Mouse (Mus musculus) lung, embryonic 14.5 days (tissue): ENCODE measurements around the gene Prok1. TPM values are rescaled to one million over a fixed set of nuclear protein-coding genes. Genes with fewer than 3 reads are reported as not detected.

ENCODE experiments used
- ATAC-seq: fragments of 200-750 bp; cut with Nextera tagmentation; 2 replicates; pipeline ENCODE4 v1.8.0; 2017; ENCODE audit warnings: mild to moderate bottlenecking, moderate TSS enrichment, moderate library complexity; ENCODE audit not compliant: insufficient read depth
- DNase-seq: peaks from one replicate; pipeline ENCODE4 v3.0.0-alpha.2; 2015
- H3K27ac ChIP-seq: fragments of 300-500 bp; sonication (generic); 2 replicates; pipeline ENCODE4 v1.5.1; 2014; ENCODE audit warnings: low read depth, mild to moderate bottlenecking, moderate library complexity
- H3K27me3 ChIP-seq: fragments of 300-500 bp; sonication (generic); 2 replicates; pipeline ENCODE4 v1.6.1; 2014; ENCODE audit warnings: low read length, control low read depth; ENCODE audit not compliant: insufficient read depth
- H3K36me3 ChIP-seq: fragments of 300-500 bp; sonication (generic); 2 replicates; pipeline ENCODE4 v1.6.1; 2014; ENCODE audit warnings: control low read depth; ENCODE audit not compliant: insufficient read depth
- H3K4me1 ChIP-seq: fragments of 300-500 bp; sonication (generic); 2 replicates; pipeline ENCODE4 v1.6.1; 2014; ENCODE audit warnings: antibody characterized with exemption, control low read depth; ENCODE audit not compliant: insufficient read depth
- H3K4me2 ChIP-seq: fragments of 300-500 bp; sonication (generic); 2 replicates; pipeline ENCODE4 v1.6.1; 2014; ENCODE audit warnings: mild to moderate bottlenecking
- H3K4me3 ChIP-seq: fragments of 300-500 bp; sonication (generic); 2 replicates; pipeline ENCODE4 v1.5.1; 2014; ENCODE audit warnings: low read depth, low read length
- H3K9ac ChIP-seq: fragments of 300-500 bp; sonication (generic); 2 replicates; pipeline ENCODE4 v1.6.1; 2014
- H3K9me3 ChIP-seq: fragments of 300-500 bp; sonication (generic); 2 replicates; pipeline ENCODE4 v1.6.1; 2016; ENCODE audit warnings: low read depth, low read length, control low read depth
- CTCF ChIP-seq: IDR thresholded peaks from 2 replicates; pipeline ENCODE4 v1.5.1; 2016; ENCODE audit warnings: antibody characterized with exemption, low read depth
- WGBS: fragments of 180-500 bp; shearing (Covaris S2); extraction: QIAGEN DNeasy Blood & Tissue Kit; methylation state at CpG from one replicate; pipeline ENCODE4 v1.1.7; 2014; 5-methylcytosine and 5-hydroxymethylcytosine counted together
- polyA plus RNA-seq: library from polyadenylated mRNA; unstranded; fragments of >200 nt; fragmentation: Nextera tagmentation; extraction: Ambion mirVana; gene quantifications from 2 replicates; pipeline ENCODE4 v1.2.1, GENCODE M21; 2014

Gene Prok1
- polyA plus RNA-seq: 0.12 TPM in 1 of 2 replicates, not detected in the other

- TF ChIP-seq CTCF: no peak
- no peaks in the 10 kb centered on the region for H3K9me3 ChIP-seq
- H3K4me2 ChIP-seq: no peak within 1 kb of the TSS
- H3K9ac ChIP-seq: no peak within 1 kb of the TSS
- no peaks in the 10 kb centered on the region for H3K27me3 ChIP-seq
- DNase-seq (no peak), ATAC-seq (no peak)
- H3K36me3 ChIP-seq: no peaks in the 10 kb centered on the region
- no peak within 1 kb of the TSS for H3K27ac ChIP-seq
- H3K4me1 ChIP-seq: no peaks in the 10 kb centered on the region
- no peak within 1 kb of the TSS for H3K4me3 ChIP-seq
- 86% methylated on average over 9 of the region's 9 CpGs for WGBS
These were observed at the start of gene Prok1 for GRCm38 (mm10) chr3:107239607-107240006. TSS of gene Prok1 (minus strand) at chr3:107239707.

GRCm38 (mm10) chr3:107287346-107287745 is 47.8 kb upstream of the Prok1 start:
- no peaks in the 10 kb centered on the region; the same call in 1 of the 2 replicates for H3K4me1 ChIP-seq
- no peak overlapping the region for H3K9ac ChIP-seq
- no peak overlapping the region for H3K4me2 ChIP-seq
- no peak overlapping the region for H3K27ac ChIP-seq
- peaks cover 14% of the 10 kb centered on the region for H3K36me3 ChIP-seq
- no peak overlapping the region for H3K4me3 ChIP-seq
- TF ChIP-seq CTCF: no peak
- no peaks in the 10 kb centered on the region for H3K9me3 ChIP-seq
- no peak for ATAC-seq
- no peaks in the 10 kb centered on the region for H3K27me3 ChIP-seq
- no peak for DNase-seq

GRCm38 (mm10) chr3:107286123-107286522 is 46.6 kb upstream of the Prok1 start:
- ATAC-seq: no peak
- DNase-seq: no peak
- peaks cover 23% of the 10 kb centered on the region for H3K36me3 ChIP-seq
- WGBS: 66% methylated on average over 2 of the region's 2 CpGs
- H3K9ac ChIP-seq: no peak overlapping the region
- H3K27me3 ChIP-seq: no peaks in the 10 kb centered on the region
- H3K4me3 ChIP-seq: no peak overlapping the region
- H3K4me2 ChIP-seq: no peak overlapping the region
- TF ChIP-seq CTCF: no peak
- H3K4me1 ChIP-seq: no peaks in the 10 kb centered on the region
- H3K27ac ChIP-seq: no peak overlapping the region
- no peaks in the 10 kb centered on the region for H3K9me3 ChIP-seq

DNA sequence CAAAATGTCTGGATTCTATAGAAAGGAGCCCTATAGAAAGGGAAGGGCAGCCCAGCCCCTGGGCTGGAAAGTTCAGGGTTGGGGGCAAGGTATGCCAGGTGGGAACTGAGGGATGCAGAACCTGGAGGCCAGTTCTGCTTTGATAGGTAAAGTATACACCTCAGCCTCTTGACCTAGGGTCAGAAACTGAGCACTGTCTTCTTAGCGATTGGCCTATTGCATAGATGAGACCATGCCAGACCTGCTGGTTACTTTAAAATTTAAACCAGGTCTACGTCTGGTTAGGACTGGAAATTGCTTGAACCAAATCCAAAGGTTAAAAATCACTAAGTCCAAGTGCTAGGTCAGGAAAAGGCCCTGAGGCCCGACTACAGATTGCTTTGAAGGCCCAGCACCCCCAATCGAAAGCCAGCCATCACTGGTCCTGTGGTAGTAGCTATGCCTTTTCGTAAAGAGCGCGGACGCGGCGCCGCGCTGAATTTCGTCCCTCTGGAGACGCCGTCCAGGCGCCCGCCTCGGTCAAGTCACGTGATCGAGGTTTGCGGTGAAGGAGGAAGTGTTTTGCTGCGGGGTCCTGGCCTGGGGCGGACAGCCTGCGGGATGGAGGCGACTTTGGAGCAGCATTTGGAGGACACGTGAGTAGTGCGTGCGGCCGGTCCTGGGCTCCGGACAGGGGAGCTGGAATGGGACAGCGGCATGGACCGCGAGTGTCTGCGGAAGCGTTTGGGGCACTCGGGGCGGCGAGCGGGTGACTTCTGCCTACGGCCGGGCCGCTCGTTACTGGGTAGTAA is 39.2 kb upstream of the Prok1 start, which contains the start of gene Lamtor5:
Lamtor5 (plus strand) TSS at position 380 of the 791 bp plus-strand sequence.
- peak within 1 kb of the TSS; percentile 75 for H3K4me2 ChIP-seq
- peak within 1 kb of the TSS; percentile 78 for H3K9ac ChIP-seq
- no peak within 1 kb of the TSS for H3K27ac ChIP-seq
- 3% methylated on average over 43 of the region's 43 CpGs for WGBS
- no peaks in the 10 kb centered on the region for H3K27me3 ChIP-seq
- DNase-seq (peak; percentile 96), ATAC-seq (peak; percentile 92)
- no peaks in the 10 kb centered on the region for H3K9me3 ChIP-seq
- peaks cover 16% of the 10 kb centered on the region for H3K36me3 ChIP-seq
- TF ChIP-seq CTCF: no peak
- no peaks in the 10 kb centered on the region for H3K4me1 ChIP-seq
- peak within 1 kb of the TSS; percentile 72 for H3K4me3 ChIP-seq

GRCm38 (mm10) chr3:107276626-107277025 is 37.1 kb upstream of the Prok1 start:
- Histone ChIP-seq H3K9me3 (no peaks in the 10 kb centered on the region), H3K4me2 (no peak overlapping the region), H3K4me1 (no peaks in the 10 kb centered on the region), H3K4me3 (no peak overlapping the region), H3K27me3 (no peaks in the 10 kb centered on the region), H3K27ac (no peak overlapping the region), H3K36me3 (0 out of 2 replicates have a peak, but pooled peaks cover 2% of the 10 kb centered on the region), H3K9ac (no peak overlapping the region)
- ATAC-seq: no peak
- TF ChIP-seq CTCF: no peak
- whole genome bisulfite sequencing: 85% methylated on average over 3 of the region's 3 CpGs
- no peak for DNase-seq

- no peaks in the 10 kb centered on the region for H3K9me3 ChIP-seq
- 44% methylated on average over 4 of the region's 4 CpGs for WGBS
- H3K27me3 ChIP-seq: no peaks in the 10 kb centered on the region
- DNase-seq (peak; percentile 40), ATAC-seq (no peak)
- H3K4me3 ChIP-seq: no peak overlapping the region
- no peak overlapping the region for H3K9ac ChIP-seq
- H3K36me3 ChIP-seq: no peaks in the 10 kb centered on the region
- no peaks in the 10 kb centered on the region for H3K4me1 ChIP-seq
- H3K4me2 ChIP-seq: no peak overlapping the region
- H3K27ac ChIP-seq: no peak overlapping the region
- TF ChIP-seq CTCF: 0 out of 2 replicates have a peak, but pooled peaks have one; percentile 22
These were observed 36.5 kb upstream of the Prok1 start for GRCm38 (mm10) chr3:107275996-107276395.

GRCm38 (mm10) chr3:107275351-107275750 is 35.8 kb upstream of the Prok1 start:
- ATAC-seq: no peak
- Histone ChIP-seq H3K4me2 (no peak overlapping the region), H3K9me3 (no peaks in the 10 kb centered on the region), H3K9ac (no peak overlapping the region), H3K36me3 (no peaks in the 10 kb centered on the region), H3K4me1 (no peaks in the 10 kb centered on the region), H3K4me3 (no peak overlapping the region), H3K27ac (no peak overlapping the region), H3K27me3 (no peaks in the 10 kb centered on the region)
- 52% methylated on average over 5 of the region's 5 CpGs for WGBS
- no peak for TF ChIP-seq CTCF
- DNase-seq: no peak
